Mouse (Mus musculus) embryonic fibroblast, embryonic 13.5 days (primary cell): ENCODE measurements around the gene Spop. TPM values are rescaled to one million over a fixed set of nuclear protein-coding genes. Genes with fewer than 3 reads are reported as not detected.
A peak's percentile ranks its signal among the peaks of the same experiment; 100 is the strongest.
"Not testable (repeated sequence)": the region's sequence is repeated elsewhere in the genome, so short reads cannot be mapped to it uniquely, and the experiment has no call there.

ENCODE experiments used
- H3K27ac ChIP-seq: 2 replicates; pipeline ENCODE4 v1.5.1; 2012; ENCODE audit warnings: low read length, control low read depth, inconsistent platforms; ENCODE audit not compliant: insufficient read depth
- H3K4me1 ChIP-seq: 2 replicates; pipeline ENCODE4 v1.6.1; 2011; ENCODE audit warnings: low read length; ENCODE audit not compliant: control insufficient read depth, insufficient read depth
- H3K4me3 ChIP-seq: 2 replicates; pipeline ENCODE4 v1.5.1; 2011; ENCODE audit warnings: mild to moderate bottlenecking, control low read depth, low read length; ENCODE audit not compliant: insufficient read depth
- CTCF ChIP-seq: IDR thresholded peaks from 2 replicates; pipeline ENCODE4 v1.5.1; 2011; ENCODE audit warnings: mild to moderate bottlenecking, control low read depth, low read length, moderate library complexity, borderline replicate concordance; ENCODE audit not compliant: insufficient read depth
- POLR2A ChIP-seq: IDR thresholded peaks from 2 replicates; pipeline ENCODE4 v1.6.1; 2011; ENCODE audit warnings: low read depth, mild to moderate bottlenecking, control low read depth, low read length, moderate library complexity
- polyA plus RNA-seq: library from polyadenylated mRNA; stranded (reverse); fragments of >200 nt; gene quantifications from 2 replicates; pipeline ENCODE4 v1.2.4, GENCODE M21; 2011; ENCODE audit warnings: low read depth; ENCODE audit not compliant: missing spikeins, insufficient read length

Spop gene
- polyA plus RNA-seq, 1 experiment, result 122 TPM

- H3K4me3 ChIP-seq, result no peak overlapping the region
- no peak for TF ChIP-seq POLR2A
- no peak for TF ChIP-seq CTCF
- H3K27ac ChIP-seq, result no peak overlapping the region
- no peaks in the 10 kb centered on the region for H3K4me1 ChIP-seq
Measured at GRCm38 (mm10) chr11:95493950-95494349, 80.1 kb downstream of the Spop start.

DNA sequence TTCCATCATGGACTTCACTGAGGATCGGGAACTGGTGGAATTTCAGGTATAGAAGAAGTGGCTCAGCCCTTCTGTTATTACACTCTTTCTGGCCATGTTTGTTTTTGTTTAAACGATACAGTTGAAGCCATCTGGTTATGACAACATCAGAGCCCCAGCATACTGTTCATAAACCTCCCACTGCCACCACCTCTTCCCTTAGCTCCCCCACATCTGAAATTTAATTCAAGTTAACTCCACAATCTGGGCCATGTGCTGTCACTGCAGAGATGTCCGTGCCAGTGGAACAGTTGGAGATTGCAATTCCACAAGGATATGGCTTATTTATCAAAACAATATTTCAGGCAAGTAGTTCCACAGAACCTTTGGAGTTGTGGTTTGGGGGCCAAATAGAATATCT lies 80.5 kb downstream of the Spop start:
- H3K27ac ChIP-seq, result no peak overlapping the region
- TF ChIP-seq CTCF (no peak), POLR2A (no peak)
- H3K4me3 ChIP-seq, result no peak overlapping the region
- no peaks in the 10 kb centered on the region for H3K4me1 ChIP-seq

DNA sequence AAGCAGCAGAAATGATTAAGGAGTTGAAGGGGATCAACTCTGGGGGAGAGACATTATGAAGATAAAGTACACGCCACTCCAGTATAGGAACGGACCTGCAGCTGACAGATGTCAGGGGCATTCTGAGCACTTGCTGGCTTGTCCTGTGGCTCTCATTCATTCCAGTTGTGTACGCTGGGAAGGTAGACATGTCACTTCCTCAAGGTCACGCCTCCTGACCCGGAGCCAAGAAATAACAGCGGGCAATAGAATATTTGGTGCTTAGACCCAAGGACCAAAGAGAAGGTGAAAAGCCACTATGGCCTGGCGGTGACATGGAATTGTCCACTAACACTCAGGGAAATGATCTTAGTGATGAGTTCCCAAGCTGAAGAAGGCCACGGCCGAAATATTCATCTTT lies 82.0 kb downstream of the Spop start:
- H3K4me1 ChIP-seq, result no peaks in the 10 kb centered on the region
- no peak for TF ChIP-seq CTCF
- no peak for TF ChIP-seq POLR2A
- H3K4me3 ChIP-seq, result no peak overlapping the region
- H3K27ac ChIP-seq, result no peak overlapping the region

- no peak for TF ChIP-seq POLR2A
- TF ChIP-seq CTCF, result no peak
- no peak overlapping the region for H3K4me3 ChIP-seq
- no peak overlapping the region for H3K27ac ChIP-seq
- H3K4me1 ChIP-seq, result no peaks in the 10 kb centered on the region
Measured at GRCm38 (mm10) chr11:95497921-95498320, 84.0 kb downstream of the Spop start.

GRCm38 (mm10) chr11:95500412-95500811 lies 86.5 kb downstream of the Spop start:
- Histone ChIP-seq H3K4me3 (no peak overlapping the region), H3K27ac (no peak overlapping the region), H3K4me1 (no peaks in the 10 kb centered on the region)
- TF ChIP-seq POLR2A (no peak), CTCF (no peak)

DNA sequence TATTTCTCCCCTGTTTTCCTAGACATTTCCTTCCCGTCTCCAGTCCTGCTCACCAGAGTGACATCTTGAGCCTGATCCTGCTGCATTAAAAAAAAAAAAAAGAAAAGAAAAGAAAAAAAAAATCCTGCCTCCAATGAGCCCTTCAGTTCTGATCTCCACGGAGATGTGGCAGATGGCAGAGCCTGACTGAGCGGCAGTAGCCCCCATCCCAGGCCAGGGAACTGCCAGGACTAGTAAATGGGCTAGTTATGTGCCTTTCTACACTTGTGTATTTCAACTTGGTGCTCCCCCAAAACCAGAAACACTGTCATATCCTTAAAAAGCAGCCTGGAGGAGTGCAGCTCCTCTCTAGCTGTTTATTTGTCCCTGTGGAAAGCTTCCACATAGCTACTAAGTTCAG lies 87.0 kb downstream of the Spop start:
- Histone ChIP-seq H3K4me3 (no peak overlapping the region), H3K27ac (no peak overlapping the region), H3K4me1 (no peaks in the 10 kb centered on the region)
- TF ChIP-seq CTCF (no peak), POLR2A (no peak)

DNA sequence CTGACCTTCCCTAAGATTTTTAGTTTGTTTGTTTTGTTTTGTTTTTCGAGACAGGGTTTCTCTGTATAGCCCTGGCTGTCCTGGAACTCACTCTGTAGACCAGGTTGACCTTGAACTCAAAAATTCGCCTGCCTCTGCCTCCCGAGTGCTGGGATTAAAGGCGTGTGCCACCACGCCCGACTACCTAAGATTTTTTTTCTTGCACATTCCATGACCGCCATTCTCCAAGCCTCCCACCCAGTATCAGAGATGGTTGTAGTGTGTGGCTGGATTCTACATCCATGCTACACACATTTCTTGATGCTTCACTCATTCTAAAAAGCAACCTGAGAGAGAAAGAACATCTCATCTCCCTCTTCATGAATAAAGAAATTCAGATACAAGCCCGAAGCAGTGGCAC lies 87.9 kb downstream of the Spop start:
- not testable (repeated sequence) for H3K27ac ChIP-seq, H3K4me1 ChIP-seq, H3K4me3 ChIP-seq

GRCm38 (mm10) chr11:95503581-95504180 lies 89.8 kb downstream of the Spop start:
- Histone ChIP-seq H3K4me1 (peaks cover 8% of the 10 kb centered on the region; the same call in 1 of the 2 replicates), H3K4me3 (no peak overlapping the region), H3K27ac (no peak overlapping the region)
- TF ChIP-seq CTCF (no peak), POLR2A (no peak)

DNA sequence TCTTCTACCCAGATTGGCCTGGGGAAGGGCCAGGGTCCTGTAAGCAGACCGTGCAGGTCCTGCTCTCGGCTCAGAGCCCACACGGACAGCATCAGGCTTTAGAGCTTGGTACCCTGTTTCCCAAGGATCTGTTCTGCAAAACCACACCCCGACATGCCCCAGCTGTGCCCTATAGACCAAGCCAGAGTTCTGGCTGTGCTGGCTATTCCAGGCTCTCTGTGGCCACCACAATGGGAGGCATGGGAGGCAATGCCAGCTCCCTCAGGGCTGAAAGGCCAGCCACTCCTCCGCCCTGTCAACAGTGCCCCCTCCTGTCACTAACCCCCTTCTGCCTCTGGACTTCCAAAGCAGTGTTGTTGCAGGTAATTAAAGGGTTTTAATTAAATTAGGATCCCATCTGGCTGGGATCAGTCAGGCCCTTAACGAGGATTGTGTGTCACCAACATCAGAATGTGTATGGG lies 90.4 kb downstream of the Spop start:
- Histone ChIP-seq H3K4me1 (peaks cover 8% of the 10 kb centered on the region; the same call in 1 of the 2 replicates), H3K4me3 (no peak overlapping the region), H3K27ac (no peak overlapping the region)
- TF ChIP-seq CTCF (no peak), POLR2A (no peak)

- H3K4me3 ChIP-seq, result no peak overlapping the region
- TF ChIP-seq CTCF, result peak; percentile 45; the same call in 1 of the 2 replicates
- no peak for TF ChIP-seq POLR2A
- H3K4me1 ChIP-seq, result peaks cover 8% of the 10 kb centered on the region; the same call in 1 of the 2 replicates
- no peak overlapping the region for H3K27ac ChIP-seq
Measured at GRCm38 (mm10) chr11:95507041-95507716, 93.3 kb downstream of the Spop start.
